In the genomic region with DNA sequence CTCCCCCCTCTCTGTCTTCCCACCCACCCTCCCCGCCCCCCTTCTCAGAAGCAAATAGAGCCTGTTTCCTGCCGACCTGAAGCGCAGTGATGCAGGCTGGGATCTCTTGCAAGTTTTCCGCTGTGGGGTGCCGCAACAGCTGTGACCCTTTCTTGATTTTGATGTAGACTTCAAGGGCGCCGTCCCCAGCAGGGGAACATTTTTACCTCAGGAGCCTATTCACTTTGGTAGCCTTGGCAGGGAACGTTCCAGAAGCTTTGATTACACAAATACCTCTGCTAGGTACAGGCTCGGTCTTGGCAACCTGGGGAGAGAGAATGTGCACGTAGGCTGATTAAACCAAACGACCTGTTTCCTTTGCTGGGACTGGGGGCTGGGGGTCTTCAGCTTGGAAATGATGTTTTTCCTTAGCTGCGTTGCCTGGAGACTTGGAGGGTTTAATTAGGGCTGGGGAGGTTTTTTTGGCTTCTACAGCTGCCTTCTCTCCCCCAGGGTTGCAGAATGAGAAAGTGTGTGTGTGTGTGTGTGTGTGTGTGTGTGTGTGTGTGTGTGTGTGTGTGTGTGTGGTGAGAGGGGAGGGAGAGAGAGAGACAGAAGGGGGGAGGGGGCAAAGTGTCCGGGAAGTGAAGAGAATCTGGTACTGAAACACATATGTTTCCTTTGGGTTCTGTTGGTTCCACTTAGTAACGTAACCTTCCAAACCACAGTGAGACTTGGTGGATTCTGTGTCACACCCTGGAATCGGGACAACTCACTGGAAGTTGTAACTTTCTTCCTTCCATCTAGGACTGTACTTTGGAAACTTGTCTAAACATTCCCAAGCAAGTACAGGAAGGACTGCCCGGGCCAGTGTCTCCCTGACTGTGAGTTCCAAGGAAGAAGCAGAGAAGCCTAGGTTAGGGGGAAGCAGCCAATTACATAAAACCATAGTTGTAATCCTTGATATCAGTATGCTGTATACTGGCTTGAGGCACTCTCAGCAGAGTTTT, we compare ENCODE assay signal across 8 mouse cellular contexts.
DNase-seq lines count a peak whose midpoint lies in the region; ATAC-seq and TF ChIP-seq lines count a peak whose summit lies in the region.

No protein-coding gene starts in this region.

- H3K27me3 ChIP-seq in hindbrain, embryonic 11.5 days (ENCODE audit: control insufficient read depth, insufficient read depth, low read length), result no peaks in the 10 kb centered on the region
- no peaks in the 10 kb centered on the region for H3K27me3 ChIP-seq in stomach, embryonic 14.5 days (ENCODE audit: control insufficient read depth, insufficient read depth, low read length)

- no peak for TF ChIP-seq CTCF in layer of hippocampus, adult 2 months (conservative IDR thresholded peaks at IDR 0.05)

- no peak overlapping the region for H3K9ac ChIP-seq in hindbrain, embryonic 11.5 days (ENCODE audit: low read depth, low read length)
- H3K9ac ChIP-seq in stomach, embryonic 14.5 days (replicated peaks; ENCODE audit: low read depth, low read length), result no peak overlapping the region

- ATAC-seq in hindbrain, embryonic 11.5 days (ENCODE audit: low FRiP score), result peak; percentile 82
- no peak for ATAC-seq in stomach, embryonic 14.5 days (ENCODE audit: insufficient number of reproducible peaks, insufficient read depth, low FRiP score, low read depth)

- WGBS in hindbrain, embryonic 11.5 days, result 10% methylated on average over 16 of the region's 16 CpGs
- 7% methylated on average over 15 of the region's 16 CpGs for WGBS in stomach, embryonic 14.5 days

- H3K9me3 ChIP-seq in hindbrain, embryonic 11.5 days (ENCODE audit: control insufficient read depth, low read length), result no peaks in the 10 kb centered on the region
- H3K9me3 ChIP-seq in stomach, embryonic 14.5 days (ENCODE audit: control insufficient read depth, low read depth, low read length), result no peaks in the 10 kb centered on the region

- no peaks in the 10 kb centered on the region for H3K36me3 ChIP-seq in hindbrain, embryonic 11.5 days (ENCODE audit: control insufficient read depth, insufficient read depth, low read length)
- H3K36me3 ChIP-seq in stomach, embryonic 14.5 days (ENCODE audit: control insufficient read depth, insufficient read depth, low read length), result no peaks in the 10 kb centered on the region

- peak overlapping the region; percentile 26; the same call in 1 of the 2 replicates for H3K4me2 ChIP-seq in hindbrain, embryonic 11.5 days (replicated peaks; ENCODE audit: low read depth, low read length)
- H3K4me2 ChIP-seq in stomach, embryonic 14.5 days (replicated peaks; ENCODE audit: low read depth, low read length), result peak overlapping the region; percentile 42

- H3K4me3 ChIP-seq in brown adipose tissue, adult 24 weeks (ENCODE audit: insufficient read depth, low read depth, low read length), result peak overlapping the region; percentile 12; the same call in 1 of the 2 replicates
- H3K4me3 ChIP-seq in hindbrain, embryonic 11.5 days (ENCODE audit: low read depth, low read length), result peak overlapping the region; percentile 14; the same call in 1 of the 2 replicates
- H3K4me3 ChIP-seq in layer of hippocampus, adult 2 months, result peak overlapping the region; percentile 49
- H3K4me3 ChIP-seq in stomach, embryonic 14.5 days (ENCODE audit: low read depth, low read length), result no peak overlapping the region

- peak; percentile 56 for DNase-seq in CD4-positive, CD25-positive, alpha-beta regulatory T cell, adult 2 months (ENCODE audit: low read depth, low spot score)
- peak; percentile 88 for DNase-seq in forelimb bud, embryonic 11.5 days (ENCODE audit: low read depth, low spot score)
- DNase-seq in hindbrain, embryonic 11.5 days (ENCODE audit: low spot score), result peak; percentile 75
- DNase-seq in layer of hippocampus, adult 2 months (ENCODE audit: low spot score in 2 of 2), result peak; percentile 19 to 38
- peak; percentile 37 for DNase-seq in lung, postnatal 36 days
- DNase-seq in urinary bladder, postnatal 4 days (ENCODE audit: low spot score in 2 of 2), result no peak

- no peaks in the 10 kb centered on the region for H3K4me1 ChIP-seq in brown adipose tissue, adult 24 weeks (ENCODE audit: control insufficient read depth, insufficient read depth, insufficient read length, low read length)
- no peaks in the 10 kb centered on the region for H3K4me1 ChIP-seq in hindbrain, embryonic 11.5 days (replicated peaks; ENCODE audit: control insufficient read depth, insufficient read depth, low read length)
- peaks cover 4% of the 10 kb centered on the region for H3K4me1 ChIP-seq in stomach, embryonic 14.5 days (ENCODE audit: control insufficient read depth, insufficient read depth, low read length)

- H3K27ac ChIP-seq in brown adipose tissue, adult 24 weeks (replicated peaks; ENCODE audit: low read depth, low read length), result no peak overlapping the region
- H3K27ac ChIP-seq in hindbrain, embryonic 11.5 days (ENCODE audit: low read depth, low read length), result peak overlapping the region; percentile 25; the same call in 1 of the 2 replicates
- peak overlapping the region; percentile 77 for H3K27ac ChIP-seq in layer of hippocampus, adult 2 months
- no peak overlapping the region; the same call in 1 of the 2 replicates for H3K27ac ChIP-seq in stomach, embryonic 14.5 days (ENCODE audit: low read length)

Comparison
In these comparisons a context has a peak if more than half of its experiments do, and no peak if none do; other contexts are left out.
1. DNase-seq: peak in CD4-positive, CD25-positive, alpha-beta regulatory T cell, adult 2 months (single experiment), forelimb bud, embryonic 11.5 days (single experiment), hindbrain, embryonic 11.5 days (single experiment), layer of hippocampus, adult 2 months (2 of 2) and lung, postnatal 36 days (single experiment); none in urinary bladder, postnatal 4 days (0 of 2).
2. H3K27ac ChIP-seq: peak in hindbrain, embryonic 11.5 days (single experiment) and layer of hippocampus, adult 2 months (single experiment); none in brown adipose tissue, adult 24 weeks (single experiment) and stomach, embryonic 14.5 days (single experiment).